Mouse (Mus musculus): ENCODE measurements around the gene Gm20696. TPM values are rescaled to one million over a fixed set of nuclear protein-coding genes. Genes with fewer than 3 reads are reported as not detected.

The Gm20696 gene
- polyA plus RNA-seq, 1 experiment from 2014 or later, result 3.2 TPM

DNA sequence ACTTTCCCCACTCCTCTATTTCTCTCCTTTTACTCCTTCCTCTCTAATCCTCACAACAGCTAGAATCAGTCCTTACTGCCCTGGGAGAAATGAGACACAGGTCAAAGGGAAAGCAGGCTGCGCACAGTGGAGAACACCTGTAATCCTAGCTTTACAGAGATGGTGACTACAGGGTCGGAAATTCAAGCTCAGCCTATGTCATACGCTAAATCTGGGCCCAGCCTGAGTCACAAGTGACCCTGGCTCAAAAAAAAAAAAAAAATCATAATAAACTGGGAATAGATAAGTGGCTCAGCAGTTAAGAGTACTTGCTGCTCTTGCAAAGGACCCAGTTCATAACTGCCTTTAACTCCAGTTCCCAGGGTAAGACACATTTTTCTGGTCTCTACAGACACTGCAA lies 175.5 kb downstream of the Gm20696 start:
- Histone ChIP-seq H3K9me3 (no peaks in the 10 kb centered on the region), H3K36me3 (no peaks in the 10 kb centered on the region), H3K4me1 (replicated peaks) (peaks cover 18% of the 10 kb centered on the region), H3K4me3 (no peak overlapping the region), H3K27me3 (ENCODE audit: insufficient read depth, poor library complexity, severe bottlenecking) (no peaks in the 10 kb centered on the region), H3K27ac (no peak overlapping the region)
- WGBS, result 84% methylated on average over 3 of the region's 3 CpGs
- no peak for DNase-seq (ENCODE audit: low spot score)

DNA sequence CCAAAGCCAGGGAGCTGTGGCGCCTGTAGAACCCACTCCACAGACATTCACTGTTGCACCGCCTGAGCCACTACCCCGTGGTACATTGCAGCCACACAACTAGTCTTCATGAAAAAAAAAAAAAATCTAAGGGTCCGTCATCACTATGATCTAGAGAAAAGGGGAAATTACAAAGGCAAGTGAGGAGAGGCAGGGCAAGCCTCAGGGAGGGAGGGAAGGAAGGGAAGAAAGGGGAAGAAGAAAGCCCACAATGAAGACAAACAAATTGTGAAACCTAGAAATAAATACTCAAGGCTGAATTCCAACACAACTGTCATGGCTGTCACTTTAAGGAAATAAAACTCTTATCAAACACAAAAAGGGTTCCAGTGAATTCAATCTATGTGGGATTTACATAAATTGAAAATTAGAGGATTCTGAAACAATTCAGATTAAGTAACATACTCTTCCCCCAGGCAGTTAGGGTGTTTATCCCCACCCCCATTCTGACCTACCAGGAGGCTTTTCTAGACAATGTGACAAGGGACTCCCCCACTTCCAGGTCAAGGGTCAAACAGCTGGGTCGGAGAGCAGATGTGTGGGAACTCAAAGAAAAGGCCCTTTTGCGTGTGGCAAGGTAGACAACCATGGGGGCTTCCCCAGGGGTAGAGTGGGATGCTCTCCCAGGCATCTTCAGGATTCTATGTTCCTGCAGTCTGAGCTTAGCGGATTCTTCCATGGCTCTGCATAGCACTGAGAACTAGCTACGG lies 176.5 kb downstream of the Gm20696 start:
- 66% methylated on average over 8 of the region's 8 CpGs for WGBS
- Histone ChIP-seq H3K9me3 (no peaks in the 10 kb centered on the region), H3K27me3 (ENCODE audit: insufficient read depth, poor library complexity, severe bottlenecking) (no peaks in the 10 kb centered on the region), H3K4me3 (no peak overlapping the region), H3K27ac (0 out of 2 replicates have a peak overlapping the region, but pooled peaks have one; percentile 2), H3K4me1 (replicated peaks) (peaks cover 29% of the 10 kb centered on the region), H3K36me3 (no peaks in the 10 kb centered on the region)
- DNase-seq (ENCODE audit: low spot score), result no peak

DNA sequence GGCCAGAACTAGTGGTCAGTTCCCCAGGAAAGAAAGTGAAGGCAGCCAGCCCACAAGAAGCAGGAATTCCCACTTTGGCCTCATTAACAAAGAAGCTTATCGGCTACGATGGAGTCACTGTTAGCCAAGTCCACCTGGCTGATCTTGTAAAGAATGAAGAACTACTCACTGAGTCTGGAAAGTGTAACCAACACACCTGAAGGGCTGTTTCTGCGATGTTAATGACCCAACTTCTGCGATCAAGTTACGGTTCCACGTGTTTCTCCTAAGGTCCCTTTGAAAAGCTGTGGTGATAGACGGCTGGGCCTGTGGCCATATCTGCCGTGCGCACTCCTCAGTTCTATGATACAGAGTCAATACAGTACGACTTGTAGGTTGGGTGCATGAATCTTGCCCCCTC lies 177.2 kb downstream of the Gm20696 start:
- no peaks in the 10 kb centered on the region for H3K36me3 ChIP-seq
- H3K27me3 ChIP-seq (ENCODE audit: insufficient read depth, poor library complexity, severe bottlenecking), result no peaks in the 10 kb centered on the region
- H3K9me3 ChIP-seq, result no peaks in the 10 kb centered on the region
- WGBS, result 87% methylated on average over 10 of the region's 10 CpGs
- H3K4me3 ChIP-seq, result no peak overlapping the region
- no peak overlapping the region for H3K27ac ChIP-seq
- H3K4me1 ChIP-seq (replicated peaks), result peaks cover 32% of the 10 kb centered on the region
- DNase-seq (ENCODE audit: low spot score), result no peak

DNA sequence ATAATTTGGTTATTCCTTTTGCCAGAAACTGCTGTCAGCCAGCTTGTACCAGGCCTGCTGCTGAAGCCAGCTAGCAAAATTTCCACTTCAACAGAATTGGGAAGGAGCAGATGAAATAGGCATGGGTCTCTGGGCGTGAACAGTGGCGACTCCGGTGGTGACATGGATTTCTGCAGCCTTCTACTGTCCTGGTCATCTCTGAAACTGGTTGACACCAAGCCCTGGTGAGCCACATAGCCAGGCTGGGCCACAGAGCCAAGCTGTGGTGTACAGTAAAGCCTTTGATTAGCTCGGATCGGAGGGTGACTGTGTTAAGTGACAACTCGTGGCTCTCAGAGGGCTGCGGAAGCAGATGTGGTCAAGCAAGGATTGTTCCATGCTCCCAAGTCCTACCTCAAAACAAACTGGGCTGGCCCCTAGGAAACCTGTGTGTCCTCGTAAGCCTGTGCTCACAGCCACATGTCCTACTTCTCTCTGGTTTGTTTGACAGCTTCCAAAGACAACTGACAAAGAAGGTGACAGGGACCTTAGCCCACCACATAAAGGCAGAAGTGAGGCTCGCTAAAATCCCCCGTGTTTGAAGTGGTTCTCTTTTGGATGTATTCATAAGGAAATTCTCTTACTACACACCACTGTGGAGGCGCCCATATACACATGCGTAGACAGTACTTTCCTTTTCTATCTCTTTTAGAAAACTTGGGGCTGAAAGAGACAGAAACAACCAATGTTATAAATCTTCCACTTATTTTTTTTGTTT lies 180.5 kb downstream of the Gm20696 start:
- Histone ChIP-seq H3K27ac (no peak overlapping the region), H3K27me3 (ENCODE audit: insufficient read depth, poor library complexity, severe bottlenecking) (no peaks in the 10 kb centered on the region), H3K4me3 (no peak overlapping the region), H3K36me3 (peaks cover 5% of the 10 kb centered on the region; the same call in 1 of the 2 replicates), H3K4me1 (replicated peaks) (peaks cover 38% of the 10 kb centered on the region), H3K9me3 (no peaks in the 10 kb centered on the region)
- DNase-seq (ENCODE audit: low spot score), result peak; percentile 25
- 79% methylated on average over 12 of the region's 12 CpGs for WGBS

DNA sequence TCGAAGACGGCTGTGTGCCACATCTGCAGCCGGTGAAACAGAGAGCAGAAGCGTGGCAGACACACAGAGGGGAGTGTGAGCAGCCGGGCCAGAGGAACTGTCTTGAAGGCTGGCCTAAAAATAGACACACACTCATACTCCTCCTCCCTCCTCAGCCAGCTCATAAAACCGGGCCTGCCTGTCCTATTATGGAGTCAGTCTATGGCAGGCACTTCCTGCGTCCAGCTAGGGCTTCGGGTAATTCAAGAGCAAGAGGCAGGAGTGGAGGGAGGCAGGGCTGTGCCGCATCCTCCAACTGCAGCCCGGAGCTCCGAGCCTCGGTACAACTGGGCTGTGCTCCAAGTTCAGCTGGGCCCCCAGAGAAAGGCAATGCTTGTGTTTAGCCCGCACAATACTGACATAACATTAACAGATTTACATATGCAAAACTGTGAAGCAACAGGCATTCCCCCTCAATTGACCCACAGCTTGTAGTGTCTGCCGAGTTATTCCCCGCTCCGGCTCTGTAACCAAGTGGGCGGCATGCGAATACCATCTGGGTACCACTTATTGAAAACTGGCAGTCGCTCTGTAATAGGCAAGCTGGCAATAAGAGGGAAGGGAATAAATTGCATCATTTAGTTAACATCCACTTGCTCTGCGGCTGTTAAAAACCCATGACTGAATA lies 181.2 kb downstream of the Gm20696 start:
- Histone ChIP-seq H3K9me3 (no peaks in the 10 kb centered on the region), H3K36me3 (peaks cover 5% of the 10 kb centered on the region; the same call in 1 of the 2 replicates), H3K4me1 (replicated peaks) (peaks cover 34% of the 10 kb centered on the region), H3K27me3 (ENCODE audit: insufficient read depth, poor library complexity, severe bottlenecking) (no peaks in the 10 kb centered on the region), H3K4me3 (no peak overlapping the region), H3K27ac (peak overlapping the region; percentile 25)
- DNase-seq (ENCODE audit: low spot score), result peak; percentile 47
- WGBS, result 61% methylated on average over 20 of the region's 20 CpGs

DNA sequence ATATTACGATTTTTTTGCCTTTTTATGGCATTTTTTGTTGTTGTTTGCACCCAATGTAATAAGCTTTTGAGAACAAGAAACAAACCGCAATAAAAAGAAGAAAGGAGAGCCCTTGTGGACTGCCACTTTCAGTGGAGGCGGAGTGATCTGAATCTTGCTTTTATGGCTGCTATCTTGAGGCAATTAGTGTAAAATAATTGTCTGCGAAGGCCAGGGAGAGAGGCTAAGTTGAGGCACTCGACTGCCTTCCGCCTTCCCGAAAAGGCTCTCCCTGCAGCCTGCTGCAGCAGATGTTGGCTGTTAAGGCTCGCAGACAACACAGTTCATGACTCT lies 181.7 kb downstream of the Gm20696 start:
- WGBS, result 69% methylated on average over 8 of the region's 8 CpGs
- no peak overlapping the region for H3K4me3 ChIP-seq
- H3K27ac ChIP-seq, result peak overlapping the region; percentile 25
- no peaks in the 10 kb centered on the region for H3K27me3 ChIP-seq (ENCODE audit: insufficient read depth, poor library complexity, severe bottlenecking)
- peaks cover 5% of the 10 kb centered on the region; the same call in 1 of the 2 replicates for H3K36me3 ChIP-seq
- DNase-seq (ENCODE audit: low spot score), result no peak
- H3K9me3 ChIP-seq, result no peaks in the 10 kb centered on the region
- peaks cover 31% of the 10 kb centered on the region for H3K4me1 ChIP-seq (replicated peaks)

DNA sequence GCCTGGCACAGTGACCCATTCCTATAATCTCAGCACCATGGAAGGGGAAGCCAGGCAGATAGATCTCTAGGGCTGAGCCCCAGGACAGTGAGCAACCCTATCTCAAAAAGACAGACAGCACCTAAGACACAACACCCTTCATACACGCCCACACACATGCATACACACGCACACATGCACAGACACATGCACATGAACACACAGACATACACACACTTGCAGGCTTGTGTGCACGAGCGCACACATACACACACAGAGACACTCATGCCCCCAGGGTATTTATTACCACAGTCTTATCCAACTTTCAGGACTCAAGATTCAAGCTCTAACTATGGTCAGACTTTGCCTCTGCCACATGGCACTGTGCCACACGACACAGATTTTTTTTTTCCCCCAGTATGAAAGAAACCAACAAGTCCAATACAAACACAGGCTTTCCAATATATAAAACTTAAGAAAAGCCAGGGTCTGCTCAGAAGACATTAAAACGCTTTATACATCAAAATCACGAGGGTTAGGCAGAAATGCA lies 182.3 kb downstream of the Gm20696 start:
- Histone ChIP-seq H3K36me3 (peaks cover 5% of the 10 kb centered on the region; the same call in 1 of the 2 replicates), H3K27me3 (ENCODE audit: insufficient read depth, poor library complexity, severe bottlenecking) (no peaks in the 10 kb centered on the region), H3K9me3 (no peaks in the 10 kb centered on the region), H3K4me1 (replicated peaks) (peaks cover 29% of the 10 kb centered on the region), H3K27ac (no peak overlapping the region), H3K4me3 (no peak overlapping the region)
- 92% methylated on average over 7 of the region's 7 CpGs for WGBS
- DNase-seq (ENCODE audit: low spot score), result no peak

GRCm38 (mm10) chr6:99483556-99483955 lies 183.0 kb downstream of the Gm20696 start:
- Histone ChIP-seq H3K36me3 (peaks cover 5% of the 10 kb centered on the region; the same call in 1 of the 2 replicates), H3K9me3 (no peaks in the 10 kb centered on the region), H3K4me1 (replicated peaks) (peaks cover 32% of the 10 kb centered on the region), H3K4me3 (no peak overlapping the region), H3K27ac (peak overlapping the region; percentile 12; the same call in 1 of the 2 replicates), H3K27me3 (ENCODE audit: insufficient read depth, poor library complexity, severe bottlenecking) (no peaks in the 10 kb centered on the region)
- no peak for DNase-seq (ENCODE audit: low spot score)
- WGBS, result 75% methylated on average over 10 of the region's 10 CpGs

DNA sequence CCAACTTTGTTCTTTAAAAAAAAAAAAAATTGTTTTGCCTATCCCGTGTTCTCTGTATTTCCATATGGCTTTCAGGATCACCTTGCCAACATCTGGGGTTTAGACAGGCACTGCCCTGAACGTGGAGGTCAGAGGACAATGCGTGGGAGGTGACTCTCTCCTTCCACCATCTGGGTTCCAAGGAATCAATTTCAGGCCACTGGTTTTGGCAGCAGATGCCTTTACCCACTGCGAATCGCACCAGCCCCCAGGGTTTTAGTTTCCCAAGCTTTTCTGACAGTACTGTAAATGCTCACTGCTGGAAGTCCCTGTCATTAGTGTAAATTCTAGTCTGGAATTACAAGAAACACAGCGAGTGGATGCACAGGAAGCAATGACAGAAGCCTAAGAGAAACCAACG lies 185.0 kb downstream of the Gm20696 start:
- WGBS, result 68% methylated on average over 7 of the region's 7 CpGs
- DNase-seq (ENCODE audit: low spot score), result no peak
- Histone ChIP-seq H3K27me3 (ENCODE audit: insufficient read depth, poor library complexity, severe bottlenecking) (no peaks in the 10 kb centered on the region), H3K4me3 (no peak overlapping the region), H3K9me3 (no peaks in the 10 kb centered on the region), H3K36me3 (peaks cover 5% of the 10 kb centered on the region; the same call in 1 of the 2 replicates), H3K27ac (no peak overlapping the region), H3K4me1 (replicated peaks) (peaks cover 32% of the 10 kb centered on the region)

- WGBS, result 79% methylated on average over 13 of the region's 13 CpGs
- peaks cover 14% of the 10 kb centered on the region for H3K4me1 ChIP-seq (replicated peaks)
Measured at GRCm38 (mm10) chr6:99478873-99479650, 187.5 kb downstream of the Gm20696 start.

DNA sequence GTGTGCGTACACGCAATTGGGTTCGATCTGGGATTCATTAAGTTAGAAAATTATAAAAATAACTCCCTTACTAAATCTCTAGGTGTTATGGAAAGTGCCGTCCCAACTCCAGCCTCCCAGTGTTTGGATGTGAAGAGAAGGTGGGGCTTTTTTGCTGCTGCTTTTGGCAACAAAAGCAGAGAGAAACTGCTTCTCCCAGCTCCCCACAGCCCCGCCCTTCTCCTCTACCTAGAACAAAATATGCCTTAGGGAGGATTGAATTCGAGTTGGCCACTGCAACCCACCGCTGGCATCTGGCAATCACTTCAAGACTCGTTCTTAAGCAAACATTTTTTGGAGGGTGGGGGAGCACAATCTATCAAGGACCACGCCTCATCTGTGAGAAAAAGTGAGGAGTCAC lies 191.6 kb downstream of the Gm20696 start:
- H3K4me3 ChIP-seq, result no peak overlapping the region
- no peak for DNase-seq (ENCODE audit: low spot score)
- no peak overlapping the region for H3K27ac ChIP-seq
- 0 out of 2 replicates have a peak, but pooled peaks cover 6% of the 10 kb centered on the region for H3K27me3 ChIP-seq (ENCODE audit: insufficient read depth, poor library complexity, severe bottlenecking)
- peaks cover 12% of the 10 kb centered on the region for H3K4me1 ChIP-seq (replicated peaks)
- no peaks in the 10 kb centered on the region for H3K9me3 ChIP-seq
- peaks cover 4% of the 10 kb centered on the region; the same call in 1 of the 2 replicates for H3K36me3 ChIP-seq
- 87% methylated on average over 9 of the region's 9 CpGs for WGBS

More at GRCm38 (mm10) chr6:99478873-99479650, 187.5 kb downstream of the Gm20696 start:
- H3K27me3 ChIP-seq (ENCODE audit: insufficient read depth, poor library complexity, severe bottlenecking), result no peaks in the 10 kb centered on the region
- no peaks in the 10 kb centered on the region for H3K9me3 ChIP-seq
- DNase-seq (ENCODE audit: low spot score), result no peak
- 0 out of 2 replicates have a peak overlapping the region, but pooled peaks have one; percentile 29 for H3K27ac ChIP-seq
- peaks cover 5% of the 10 kb centered on the region; the same call in 1 of the 2 replicates for H3K36me3 ChIP-seq
- H3K4me3 ChIP-seq, result no peak overlapping the region

DNA sequence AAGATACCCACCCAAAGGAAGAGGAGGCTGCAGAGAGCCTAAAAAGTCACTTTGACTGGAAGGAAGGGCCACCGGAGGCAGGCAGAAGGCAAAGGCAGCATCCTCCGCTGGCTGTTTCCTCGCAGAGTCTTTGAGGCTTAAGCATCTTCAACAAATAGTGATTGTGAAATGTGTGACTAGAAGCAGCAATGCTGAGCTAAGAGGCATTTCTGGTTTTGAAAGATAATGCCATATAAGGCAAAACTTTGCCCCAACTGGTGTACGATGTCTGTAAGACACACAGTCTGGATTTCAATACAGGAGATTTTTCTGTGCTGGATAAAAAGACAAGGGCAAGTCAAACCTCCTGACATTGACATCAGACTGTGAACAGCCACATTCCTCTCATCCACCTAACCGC lies 195.7 kb downstream of the Gm20696 start:
- no peak for DNase-seq (ENCODE audit: low spot score)
- WGBS, result 90% methylated on average over 5 of the region's 5 CpGs
- H3K9me3 ChIP-seq, result no peaks in the 10 kb centered on the region
- peaks cover 4% of the 10 kb centered on the region; the same call in 1 of the 2 replicates for H3K36me3 ChIP-seq
- H3K4me3 ChIP-seq, result no peak overlapping the region
- H3K27me3 ChIP-seq (ENCODE audit: insufficient read depth, poor library complexity, severe bottlenecking), result peaks cover 22% of the 10 kb centered on the region
- peaks cover 26% of the 10 kb centered on the region for H3K4me1 ChIP-seq (replicated peaks)
- H3K27ac ChIP-seq, result no peak overlapping the region
